Mouse (Mus musculus) testis, adult 10 weeks (tissue): Measurements from ENCODE around the gene Hoxa3. TPM values are rescaled to one million over a fixed set of nuclear protein-coding genes. Genes with fewer than 3 reads are reported as not detected.

Source experiments
- polyA plus RNA-seq: library from polyadenylated mRNA; stranded (reverse); fragments of 350-450 nt; fragmentation: Illumina TruSeq; extraction: RNeasy Lipid Tissue Mini Kit (QIAGEN cat#74804); gene quantifications from one replicate; pipeline ENCODE4 v1.2.3, GENCODE M21; 2014; ENCODE audit warnings: low read depth, low replicate concordance

Gene Hoxa3
- polyA plus RNA-seq, 1 experiment from 2014 or later = 2.9 TPM

Other genes starting within 250 kb of the Hoxa3 start
- gene Skap2, start 200.8 kb downstream of the Hoxa3 start, polyA plus RNA-seq = 33.6 TPM
- 0.13 TPM for gene Hoxa1, start 55.0 kb downstream of the Hoxa3 start, polyA plus RNA-seq
- not detected for gene Hoxa2, start 48.5 kb downstream of the Hoxa3 start, polyA plus RNA-seq
- not detected for gene 5730596B20Rik, start 35.8 kb downstream of the Hoxa3 start, polyA plus RNA-seq
- gene Hoxa4, start 21.6 kb downstream of the Hoxa3 start, polyA plus RNA-seq = 51.6 TPM
- 0.28 TPM for gene Hoxa5, start 8.7 kb downstream of the Hoxa3 start, polyA plus RNA-seq
- gene Hoxa6, start 4.6 kb downstream of the Hoxa3 start, polyA plus RNA-seq = not detected
- gene Gm28308, start within 50 bp of the Hoxa3 start, polyA plus RNA-seq = not detected
- gene Hoxa7, start 8.5 kb upstream of the Hoxa3 start, polyA plus RNA-seq = 0.59 TPM
- 0.43 TPM for gene Hoxa9, start 17.8 kb upstream of the Hoxa3 start, polyA plus RNA-seq
- not detected for gene Hoxa10, start 27.5 kb upstream of the Hoxa3 start, polyA plus RNA-seq
- not detected for gene Hoxa11, start 32.5 kb upstream of the Hoxa3 start, polyA plus RNA-seq
- not detected for gene Hoxa13, start 47.5 kb upstream of the Hoxa3 start, polyA plus RNA-seq
- gene Evx1, start 100.2 kb upstream of the Hoxa3 start, polyA plus RNA-seq = not detected